ENCODE assay signal across 8 mouse cellular contexts in genomic region chr16:35769878-35770657, GRCm38 (mm10). TPM values are rescaled to one million over a fixed set of nuclear protein-coding genes. Genes with fewer than 3 reads are reported as not detected.
DNase-seq lines count a peak whose midpoint lies in the region; ATAC-seq lines count a peak whose summit lies in the region.

Hspbap1 (plus strand) TSS chr16:35770375.

- H3K36me3 ChIP-seq in intestine, embryonic 15.5 days, result no peaks in the 10 kb centered on the region

- peak; percentile 86 for ATAC-seq in intestine, embryonic 15.5 days
- peak; percentile 83 for ATAC-seq in megakaryocyte-erythroid progenitor cell, adult 5-6 weeks (replicated peaks; ENCODE audit: low FRiP score, low TSS enrichment, poor library complexity, severe bottlenecking)

- H3K9me3 ChIP-seq in intestine, embryonic 15.5 days, result no peaks in the 10 kb centered on the region

- H3K27ac ChIP-seq in intestine, embryonic 15.5 days, result peak within 1 kb of the TSS; percentile 65; the same call in 1 of the 2 replicates

- peak within 1 kb of the TSS; percentile 86 for H3K9ac ChIP-seq in intestine, embryonic 15.5 days

- intact Hi-C loops in left cerebral cortex, postnatal 14 days (cut with DNase I), result no loop called here

- H3K27me3 ChIP-seq in intestine, embryonic 15.5 days (replicated peaks), result no peaks in the 10 kb centered on the region

- H3K4me2 ChIP-seq in intestine, embryonic 15.5 days (replicated peaks), result peak within 1 kb of the TSS; percentile 91

- under 1% methylated on average over 51 of the region's 51 CpGs for WGBS in intestine, embryonic 15.5 days

- peak within 1 kb of the TSS; percentile 87 for H3K4me3 ChIP-seq in intestine, embryonic 15.5 days (replicated peaks)

- H3K4me1 ChIP-seq in intestine, embryonic 15.5 days (replicated peaks), result peaks cover 23% of the 10 kb centered on the region; the same call in 1 of the 2 replicates

- DNase-seq in adrenal gland, adult 2 months, result peak; percentile 95
- DNase-seq in embryo, embryonic 11 days, result peak; percentile 93
- DNase-seq in gastrocnemius, postnatal 25 days, result peak; percentile 90
- peak; percentile 87 to 92 for DNase-seq in left cerebral cortex, postnatal 14 days (ENCODE audit: low spot score in 2 of 2)
- peak; percentile 88 for DNase-seq in right cerebral cortex, postnatal 14 days
- DNase-seq in urinary bladder, postnatal 25 days (ENCODE audit: low spot score), result peak; percentile 88

RNA-seq across cellular contexts. Expression of gene Hspbap1, which starts in this region (rescaled TPM):
- 1 to 10 TPM; 3.5 to 7.0 TPM for total RNA-seq in adrenal gland, adult 2 months (2021)
- polyA plus RNA-seq in adrenal gland, adult 2 months (2012; rRNA removed), result 1.8 and 2.3 TPM in 2 replicates
- total RNA-seq in gastrocnemius, postnatal 25 days (2021), result 1 to 10 TPM; 3.1 to 3.2 TPM
- polyA plus RNA-seq in intestine, embryonic 15.5 days (2015; fragmentation: Nextera tagmentation; extraction: Ambion mirVana), result 17.6 and 18.4 TPM in 2 replicates
- total RNA-seq in left cerebral cortex, postnatal 14 days (2021), result 1 to 10 TPM; 5.1 to 6.0 TPM
- total RNA-seq in megakaryocyte-erythroid progenitor cell, adult 5-6 weeks (2014; fragmentation: Nextera tagmentation), result 7.2 and 8.0 TPM in 2 replicates
- total RNA-seq in megakaryocyte-erythroid progenitor cell, adult 5-6 weeks (2017), result 5.9 and 6.1 TPM in 2 replicates

Comparison
In these comparisons a context has a peak if more than half of its experiments do, and no peak if none do; other contexts are left out.
1. Peak in every context shown above with its lines: DNase-seq, ATAC-seq, H3K4me3 ChIP-seq and H3K27ac ChIP-seq.